Mouse (Mus musculus) right cerebral cortex, postnatal 14 days (tissue): ENCODE data around the gene Luzp1.
A peak's percentile ranks its signal among the peaks of the same experiment; 100 is the strongest.

Experiments used
- DNase-seq: peaks from one replicate; pipeline ENCODE4 v3.0.0; 2022

Gene Luzp1

GRCm38 (mm10) chr4:136469371-136469903 is at the start of gene Luzp1:
Gene Luzp1 (plus strand): TSS chr4:136469761.
- peak; percentile 91 for DNase-seq

GRCm38 (mm10) chr4:136423224-136423623 is 46.3 kb upstream of the Luzp1 start, which contains the start of gene Htr1d:
Gene Htr1d (plus strand): TSS chr4:136423524.
- no peak for DNase-seq

GRCm38 (mm10) chr4:136424120-136424999 is 45.2 kb upstream of the Luzp1 start:
- peak; percentile 13 for DNase-seq

- DNase-seq = peak; percentile 18
These were observed 44.6 kb upstream of the Luzp1 start for GRCm38 (mm10) chr4:136425000-136425288.

GRCm38 (mm10) chr4:136430609-136431375 is 38.8 kb upstream of the Luzp1 start:
- no peak for DNase-seq

DNA sequence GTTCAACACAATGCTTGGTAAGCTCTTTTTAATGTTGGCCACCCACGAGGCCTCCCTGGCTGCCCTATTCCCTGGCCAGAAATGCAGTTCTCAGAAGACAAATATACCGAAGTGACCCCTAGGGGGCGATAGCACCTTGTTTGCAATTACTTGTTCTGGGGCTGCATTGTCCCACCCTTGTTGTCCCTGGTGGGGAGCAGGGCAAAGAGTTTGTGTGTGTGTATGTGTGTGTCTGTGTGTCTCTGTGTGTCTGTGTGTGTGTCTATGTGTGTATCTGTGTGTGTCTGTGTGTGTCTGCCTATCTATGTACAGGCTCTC is 38.2 kb upstream of the Luzp1 start:
- DNase-seq = peak; percentile 50

DNA sequence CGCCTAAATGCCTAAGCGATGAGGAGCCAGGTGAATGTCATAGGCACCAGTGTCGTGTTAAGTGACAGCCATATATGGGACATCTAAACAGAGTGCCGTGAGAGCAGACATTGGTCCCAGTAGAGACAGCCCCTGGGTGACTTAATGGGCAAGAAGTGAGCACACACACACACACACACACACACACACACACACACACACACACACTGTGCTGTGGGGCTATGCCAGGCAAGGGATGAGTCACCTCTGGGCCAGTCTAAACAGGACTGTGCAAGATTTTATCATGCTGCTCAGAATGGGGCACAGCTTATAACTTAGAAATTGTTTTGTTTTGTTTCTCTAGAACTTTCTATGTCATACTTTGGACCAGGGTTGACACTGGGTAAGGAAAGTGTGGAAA is 35.5 kb upstream of the Luzp1 start:
- no peak for DNase-seq

DNA sequence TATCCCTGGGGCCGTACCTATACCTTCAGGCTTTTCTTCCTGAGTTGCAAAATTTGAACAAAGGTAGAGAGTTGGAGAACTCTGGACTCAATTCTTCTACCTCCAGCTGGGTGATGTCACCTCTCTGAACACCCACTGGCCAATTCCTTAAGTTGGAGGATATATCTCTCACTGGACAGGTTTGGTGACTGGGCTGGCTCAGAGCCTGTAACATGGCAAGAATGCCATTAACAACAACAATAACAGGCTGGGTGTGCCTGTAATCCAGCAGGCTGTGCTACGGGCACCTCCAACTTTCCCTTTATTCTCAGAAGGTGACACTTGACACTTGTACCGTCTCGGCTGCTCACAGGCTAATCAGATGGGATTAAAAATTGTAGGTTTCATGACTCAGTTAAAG is 30.5 kb upstream of the Luzp1 start:
- DNase-seq = no peak

DNA sequence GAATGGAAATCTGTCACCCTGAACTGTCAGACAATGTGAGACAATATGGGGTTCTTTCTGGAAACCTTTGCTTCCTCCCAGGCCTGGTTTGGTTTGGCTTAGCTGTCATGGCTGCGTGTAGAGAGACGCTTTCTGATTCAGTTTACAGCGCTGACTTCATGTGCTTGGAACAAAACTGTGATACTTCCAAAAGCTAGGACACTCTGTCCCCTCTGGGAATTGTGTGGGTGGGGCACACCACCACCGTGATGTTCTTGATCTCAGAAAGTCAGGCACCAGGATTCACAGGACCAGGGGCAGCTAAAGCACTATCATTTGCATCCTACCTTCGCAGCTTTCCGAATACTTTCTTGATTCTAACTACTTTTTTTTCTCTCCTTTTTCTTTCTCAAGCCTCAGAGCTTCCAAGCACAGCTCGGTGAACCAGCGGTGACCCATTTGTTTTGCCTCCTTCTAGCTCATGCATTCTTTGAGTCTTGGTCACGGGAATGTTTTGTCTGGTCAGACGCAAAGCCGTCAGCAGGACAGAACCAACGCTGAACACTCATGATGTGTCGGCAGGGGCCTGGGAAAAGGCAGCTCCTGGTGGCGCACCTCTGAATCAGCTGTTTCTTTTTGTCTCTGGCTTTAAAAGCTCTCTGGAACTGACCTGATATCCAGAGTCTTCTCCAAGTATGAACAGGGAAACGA is 28.1 kb upstream of the Luzp1 start:
- no peak for DNase-seq

DNA sequence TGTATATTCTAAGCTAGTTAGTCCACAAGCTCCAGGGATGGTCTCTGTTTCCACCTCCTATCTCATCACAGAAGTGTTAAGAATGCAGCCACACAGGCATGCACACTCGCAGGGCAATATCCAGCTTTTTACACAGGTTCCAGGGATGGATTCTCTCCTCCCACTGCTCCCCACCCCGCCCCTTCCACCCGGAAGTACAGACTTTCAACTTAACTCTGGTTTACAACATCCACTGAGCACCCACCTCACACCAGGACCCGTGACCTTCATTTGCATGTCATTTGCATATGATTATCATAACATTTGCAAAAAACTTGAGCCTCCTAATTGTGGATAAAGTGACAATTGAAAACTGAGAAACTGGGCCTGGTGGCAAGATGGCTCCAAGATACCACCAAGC is 25.0 kb upstream of the Luzp1 start:
- no peak for DNase-seq

DNA sequence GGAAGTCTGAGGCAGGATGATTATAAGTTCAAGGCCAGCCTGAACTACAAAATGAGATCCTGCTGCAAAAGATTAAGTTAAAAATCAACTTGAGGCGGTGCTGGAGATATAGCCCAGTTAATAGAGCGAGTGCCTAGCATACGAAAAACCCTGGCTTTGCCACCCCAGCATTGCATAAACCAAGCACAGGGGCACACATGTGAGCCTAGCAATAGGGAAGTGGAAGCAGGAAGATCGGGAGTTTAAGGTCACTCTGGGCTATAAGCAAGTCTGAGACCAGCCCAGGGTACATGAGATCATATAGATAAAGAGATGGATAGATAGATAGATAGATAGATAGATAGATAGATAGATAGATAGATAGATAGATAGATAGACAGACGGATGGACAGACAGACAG is 19.8 kb upstream of the Luzp1 start:
- DNase-seq = no peak

- no peak for DNase-seq
These were observed 19.3 kb upstream of the Luzp1 start for GRCm38 (mm10) chr4:136450271-136450670.

GRCm38 (mm10) chr4:136451564-136451963 is 18.0 kb upstream of the Luzp1 start:
- DNase-seq = no peak

GRCm38 (mm10) chr4:136452286-136452685 is 17.3 kb upstream of the Luzp1 start:
- no peak for DNase-seq

DNA sequence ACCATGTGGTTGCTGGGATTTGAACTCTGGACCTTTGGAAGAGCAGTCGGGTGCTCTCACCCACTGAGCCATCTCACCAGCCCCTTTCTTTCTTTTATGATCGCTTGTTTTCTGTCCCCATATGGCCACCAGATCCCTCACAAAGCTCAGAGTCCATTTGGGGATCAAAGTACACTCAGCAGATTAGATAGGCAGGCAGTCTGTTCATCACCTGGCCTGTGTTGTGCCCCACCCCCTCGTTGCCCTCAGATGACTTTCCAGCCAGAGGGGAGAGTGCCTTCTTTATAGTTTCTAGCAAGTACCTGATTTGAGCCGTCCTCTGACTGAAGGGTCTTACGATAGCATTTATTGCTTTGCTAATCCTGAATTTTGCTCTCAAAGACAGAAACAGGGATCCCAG is 16.8 kb upstream of the Luzp1 start:
- DNase-seq = no peak

DNA sequence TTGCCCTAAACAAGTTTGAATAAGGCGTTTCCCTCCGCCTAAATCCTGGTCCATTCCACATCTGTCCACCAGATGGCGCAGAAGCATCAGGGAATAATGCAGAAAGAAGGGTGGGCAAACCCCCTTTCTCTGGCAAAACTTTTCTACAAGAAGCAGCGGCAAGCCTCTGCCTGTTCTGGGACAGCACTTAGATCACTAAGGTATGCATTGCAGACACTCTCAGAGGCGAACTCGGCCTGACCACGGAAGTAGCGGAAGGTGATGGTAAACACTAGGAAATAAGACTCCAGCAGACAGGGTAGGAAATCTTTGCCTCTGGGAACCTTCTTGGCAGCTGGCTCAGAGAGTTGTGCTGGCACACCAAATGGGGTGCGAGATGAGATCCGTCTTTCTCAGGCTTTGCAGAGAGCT is 14.7 kb upstream of the Luzp1 start:
- DNase-seq = peak; percentile 81

GRCm38 (mm10) chr4:136456516-136457218 is 12.9 kb upstream of the Luzp1 start:
- DNase-seq = no peak

GRCm38 (mm10) chr4:136458276-136458675 is 11.3 kb upstream of the Luzp1 start:
- no peak for DNase-seq

DNA sequence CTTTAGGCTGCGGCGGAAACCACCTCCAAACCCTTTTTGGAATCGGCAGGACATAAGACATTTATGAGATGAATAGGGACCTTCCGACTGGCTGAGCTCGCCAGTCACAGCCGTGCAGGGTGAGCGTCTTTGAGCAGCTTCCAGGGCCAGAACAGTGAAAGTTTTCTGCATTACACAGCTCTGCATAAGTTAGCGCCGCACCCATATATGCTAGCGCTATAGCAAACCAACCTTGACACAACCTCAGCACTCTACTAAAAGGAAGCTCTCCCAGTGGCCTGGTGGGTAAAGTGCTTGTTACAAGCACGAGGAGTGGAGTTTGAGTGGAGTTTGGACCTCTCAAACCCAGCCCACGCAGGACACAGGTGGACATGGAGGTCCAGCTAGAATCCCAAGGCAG is 10.4 kb upstream of the Luzp1 start:
- no peak for DNase-seq

- no peak for DNase-seq
These were observed 8.4 kb upstream of the Luzp1 start for GRCm38 (mm10) chr4:136461206-136461605.

GRCm38 (mm10) chr4:136461761-136462085 is 7.8 kb upstream of the Luzp1 start:
- DNase-seq = no peak

DNA sequence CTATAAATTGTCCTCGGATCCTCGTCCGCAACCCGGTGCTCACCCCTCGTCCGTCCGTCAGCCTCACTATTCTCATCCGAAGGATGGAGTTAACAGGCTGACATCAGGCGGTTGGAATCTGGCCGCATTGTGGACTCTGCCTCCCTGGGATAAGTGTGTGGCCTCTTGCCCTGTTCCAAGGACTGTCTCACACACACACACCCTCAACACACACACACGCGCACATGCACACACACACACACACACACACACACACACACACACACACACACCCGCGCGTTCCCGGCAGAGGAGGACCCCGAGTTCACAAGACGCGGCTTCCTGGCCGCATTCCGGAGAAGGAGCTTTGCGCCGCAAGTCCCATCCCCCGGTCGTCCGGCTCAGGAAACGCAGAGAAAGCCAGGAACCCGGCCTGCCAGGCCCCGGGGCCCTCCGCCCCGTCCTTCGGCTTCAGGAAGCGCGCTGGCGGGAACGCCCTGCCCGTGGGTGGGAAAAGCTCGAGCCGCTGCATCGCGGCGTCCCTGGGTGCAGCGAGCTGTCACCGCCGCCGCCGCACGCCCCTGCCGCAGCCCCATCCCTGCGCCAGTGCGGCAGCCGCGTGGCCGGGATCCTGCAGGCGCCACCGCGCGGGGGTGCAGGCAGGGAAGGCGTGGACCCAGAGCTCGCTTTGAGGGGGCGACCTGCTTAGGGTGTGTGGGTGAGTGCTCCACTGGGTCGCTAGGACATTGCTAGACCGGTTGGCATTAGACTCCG is 7.3 kb upstream of the Luzp1 start, which contains the start of gene 6030445D17Rik:
TSS of gene 6030445D17Rik (plus strand) at position 165 of the 753 bp plus-strand sequence.
- DNase-seq = peak; percentile 68
